Mouse (Mus musculus): ENCODE data around the gene Slc52a3. TPM values are rescaled to one million over a fixed set of nuclear protein-coding genes. Genes with fewer than 3 reads are reported as not detected.

Gene Slc52a3
- 0.05 and 0.09 TPM in 2 replicates for polyA plus RNA-seq (2012)

DNA sequence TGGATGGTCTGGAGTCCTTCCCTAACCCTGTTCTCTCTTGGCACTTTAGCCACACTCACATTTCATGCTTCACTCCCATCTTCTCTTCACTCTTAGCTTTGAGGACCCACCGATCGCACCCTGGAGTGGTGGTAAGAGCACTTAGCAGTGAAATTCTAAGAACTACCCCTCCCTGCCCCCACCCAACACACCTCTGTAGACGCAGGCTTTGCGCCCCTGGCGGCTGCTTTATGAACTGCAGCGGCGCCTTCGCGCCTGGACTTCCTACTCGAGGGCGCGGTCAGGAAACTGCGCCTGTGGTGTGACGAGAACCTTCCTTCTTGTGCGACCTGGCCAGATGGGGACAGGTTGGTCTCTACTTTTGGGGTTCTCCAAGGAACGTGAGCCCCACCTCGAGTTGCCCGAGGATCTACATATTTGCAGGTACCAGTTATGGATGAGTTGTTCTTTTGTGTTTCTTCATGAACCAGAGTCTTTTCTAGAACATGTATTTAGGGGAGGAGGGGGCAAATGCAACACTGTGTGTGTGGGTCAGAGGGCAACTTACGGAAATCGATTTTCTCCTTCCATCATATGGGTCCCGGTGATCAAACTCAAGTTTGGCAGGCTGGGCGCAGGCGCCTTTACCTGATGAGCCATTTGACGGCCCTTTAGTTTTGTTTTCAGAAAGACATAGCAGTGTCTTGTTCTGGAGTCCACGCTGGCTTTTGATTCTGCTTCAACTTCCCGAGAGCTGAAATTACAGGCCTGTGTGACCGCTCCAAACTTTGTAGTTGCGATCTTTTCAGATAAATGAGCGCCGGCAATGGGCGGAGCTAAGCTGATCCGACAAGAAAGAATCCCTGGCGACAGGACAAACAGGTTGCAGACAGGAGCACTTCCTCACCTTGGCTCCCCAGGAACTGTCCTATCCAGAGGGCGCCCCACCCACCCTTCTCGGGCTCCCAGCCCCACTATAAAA lies at the start of gene Slc52a3:
Slc52a3 (plus strand) TSS at position 283 of the 961 bp plus-strand sequence.
- H3K36me3 ChIP-seq (ENCODE audit: control insufficient read depth), result no peaks in the 10 kb centered on the region
- H3K27me3 ChIP-seq (ENCODE audit: control insufficient read depth), result peaks cover 40% of the 10 kb centered on the region
- TF ChIP-seq GATA1 (IDR thresholded peaks at IDR 0.05; ENCODE audit: low read length) (no peak), TAL1 (IDR thresholded peaks at IDR 0.05; ENCODE audit: low read length) (no peak)
- no peaks in the 10 kb centered on the region for H3K9me3 ChIP-seq (ENCODE audit: control insufficient read depth, low read length)
- peak within 1 kb of the TSS; percentile 48 for H3K4me3 ChIP-seq (replicated peaks)
- H3K4me1 ChIP-seq (ENCODE audit: control insufficient read depth), result peaks cover 50% of the 10 kb centered on the region

DNA sequence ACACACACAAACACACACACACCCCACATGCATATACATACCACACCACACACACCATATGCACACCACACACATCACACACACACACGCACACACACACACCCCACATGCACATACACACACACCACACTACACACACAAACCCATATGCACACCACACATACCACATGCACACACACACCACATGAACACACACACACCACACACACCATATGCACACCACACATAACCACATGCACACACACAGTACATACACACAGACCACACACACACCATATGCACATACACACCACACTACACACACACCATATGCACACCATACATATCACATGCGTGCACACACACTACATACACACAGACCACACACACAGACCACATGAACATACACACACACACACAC lies 48.7 kb upstream of the Slc52a3 start:
- Histone ChIP-seq H3K36me3 (ENCODE audit: control insufficient read depth) (no peaks in the 10 kb centered on the region), H3K4me1 (ENCODE audit: control insufficient read depth) (no peaks in the 10 kb centered on the region), H3K9me3 (ENCODE audit: control insufficient read depth, low read length) (no peaks in the 10 kb centered on the region), H3K4me3 (replicated peaks) (no peak overlapping the region), H3K27me3 (ENCODE audit: control insufficient read depth) (no peaks in the 10 kb centered on the region)
- TF ChIP-seq TAL1 (IDR thresholded peaks at IDR 0.05; ENCODE audit: low read length) (no peak), GATA1 (IDR thresholded peaks at IDR 0.05; ENCODE audit: low read length) (no peak)

DNA sequence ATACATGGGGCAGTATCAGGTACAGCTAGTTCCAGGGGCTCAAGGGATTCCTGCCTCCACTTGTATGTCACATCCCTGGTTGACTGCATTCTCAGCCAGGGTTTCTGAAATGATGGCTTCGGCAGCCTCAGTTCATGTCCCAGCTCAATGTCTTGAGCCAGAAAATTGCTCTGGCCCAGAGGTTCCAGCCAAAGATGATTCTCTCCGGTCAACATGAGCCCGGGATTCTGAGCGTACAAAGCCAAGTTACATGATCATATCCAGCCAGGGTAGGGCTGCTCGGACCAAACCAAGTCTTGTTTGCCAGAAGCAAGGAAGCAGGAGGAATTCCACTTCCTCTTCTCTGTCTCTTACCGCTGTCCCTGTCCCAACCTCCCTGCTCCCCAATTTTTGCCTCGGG lies 48.0 kb upstream of the Slc52a3 start:
- H3K4me3 ChIP-seq (replicated peaks), result no peak overlapping the region
- H3K27me3 ChIP-seq (ENCODE audit: control insufficient read depth), result no peaks in the 10 kb centered on the region
- H3K9me3 ChIP-seq (ENCODE audit: control insufficient read depth, low read length), result no peaks in the 10 kb centered on the region
- no peak for TF ChIP-seq GATA1 (IDR thresholded peaks at IDR 0.05; ENCODE audit: low read length)
- TF ChIP-seq TAL1 (IDR thresholded peaks at IDR 0.05; ENCODE audit: low read length), result no peak
- no peaks in the 10 kb centered on the region for H3K4me1 ChIP-seq (ENCODE audit: control insufficient read depth)
- no peaks in the 10 kb centered on the region for H3K36me3 ChIP-seq (ENCODE audit: control insufficient read depth)

DNA sequence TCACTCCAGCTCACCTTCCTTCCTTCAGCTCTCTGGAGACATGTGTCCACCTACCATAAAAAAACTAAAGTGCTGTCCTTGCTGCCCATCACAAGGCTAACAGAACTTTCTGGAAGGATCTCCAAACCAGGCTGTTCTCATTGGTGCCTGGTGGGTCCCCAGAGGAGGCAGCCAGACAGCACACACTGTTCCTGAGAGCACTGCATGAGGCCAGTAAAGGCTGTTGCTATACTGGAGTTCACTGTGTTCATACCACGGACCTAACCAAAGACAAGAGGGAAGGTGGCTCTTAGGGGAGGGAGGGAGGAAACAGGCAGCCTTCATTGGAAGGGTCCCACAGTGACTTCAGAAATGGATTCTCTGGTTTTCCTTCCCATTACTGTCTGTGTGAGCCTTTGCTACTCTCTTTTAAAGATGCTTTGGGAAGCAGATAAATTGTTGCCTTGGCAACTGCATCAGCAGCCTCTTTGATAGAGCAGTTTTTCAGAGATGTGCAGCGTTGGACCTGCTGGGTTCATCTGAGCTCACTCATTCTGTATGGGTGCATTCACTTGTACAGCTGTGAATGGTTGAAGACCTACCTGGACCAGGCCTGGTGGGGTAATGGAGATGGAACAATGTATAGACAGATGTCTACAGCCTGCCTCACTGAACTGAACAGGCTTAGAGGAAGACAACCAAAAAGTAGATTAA lies 47.1 kb upstream of the Slc52a3 start:
- no peak overlapping the region for H3K4me3 ChIP-seq (replicated peaks)
- no peaks in the 10 kb centered on the region for H3K27me3 ChIP-seq (ENCODE audit: control insufficient read depth)
- H3K9me3 ChIP-seq (ENCODE audit: control insufficient read depth, low read length), result no peaks in the 10 kb centered on the region
- TF ChIP-seq TAL1 (IDR thresholded peaks at IDR 0.05; ENCODE audit: low read length), result no peak
- no peak for TF ChIP-seq GATA1 (IDR thresholded peaks at IDR 0.05; ENCODE audit: low read length)
- no peaks in the 10 kb centered on the region for H3K36me3 ChIP-seq (ENCODE audit: control insufficient read depth)
- no peaks in the 10 kb centered on the region for H3K4me1 ChIP-seq (ENCODE audit: control insufficient read depth)

DNA sequence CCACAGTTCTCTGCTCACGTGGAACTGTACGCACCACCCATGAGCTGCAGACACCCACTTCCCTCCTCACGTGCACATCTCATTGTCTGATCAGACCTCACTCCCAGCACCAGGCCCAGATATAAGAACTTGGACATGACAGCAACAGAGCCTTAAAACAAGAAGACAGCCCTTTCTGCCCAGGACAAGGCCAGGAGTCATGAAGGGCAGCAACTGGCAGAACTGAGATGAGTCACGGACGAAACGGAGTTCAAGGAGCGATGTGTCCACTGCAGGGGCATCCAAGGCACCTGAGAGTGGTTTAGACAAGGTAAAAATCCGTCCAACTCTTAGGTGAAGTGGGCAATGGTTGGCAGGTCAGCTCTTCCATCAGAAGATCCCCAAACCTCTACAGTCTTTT lies 42.6 kb upstream of the Slc52a3 start:
- H3K27me3 ChIP-seq (ENCODE audit: control insufficient read depth), result no peaks in the 10 kb centered on the region
- TF ChIP-seq TAL1 (IDR thresholded peaks at IDR 0.05; ENCODE audit: low read length) (no peak), GATA1 (IDR thresholded peaks at IDR 0.05; ENCODE audit: low read length) (no peak)
- H3K36me3 ChIP-seq (ENCODE audit: control insufficient read depth), result no peaks in the 10 kb centered on the region
- H3K9me3 ChIP-seq (ENCODE audit: control insufficient read depth, low read length), result no peaks in the 10 kb centered on the region
- no peaks in the 10 kb centered on the region for H3K4me1 ChIP-seq (ENCODE audit: control insufficient read depth)
- no peak overlapping the region for H3K4me3 ChIP-seq (replicated peaks)

DNA sequence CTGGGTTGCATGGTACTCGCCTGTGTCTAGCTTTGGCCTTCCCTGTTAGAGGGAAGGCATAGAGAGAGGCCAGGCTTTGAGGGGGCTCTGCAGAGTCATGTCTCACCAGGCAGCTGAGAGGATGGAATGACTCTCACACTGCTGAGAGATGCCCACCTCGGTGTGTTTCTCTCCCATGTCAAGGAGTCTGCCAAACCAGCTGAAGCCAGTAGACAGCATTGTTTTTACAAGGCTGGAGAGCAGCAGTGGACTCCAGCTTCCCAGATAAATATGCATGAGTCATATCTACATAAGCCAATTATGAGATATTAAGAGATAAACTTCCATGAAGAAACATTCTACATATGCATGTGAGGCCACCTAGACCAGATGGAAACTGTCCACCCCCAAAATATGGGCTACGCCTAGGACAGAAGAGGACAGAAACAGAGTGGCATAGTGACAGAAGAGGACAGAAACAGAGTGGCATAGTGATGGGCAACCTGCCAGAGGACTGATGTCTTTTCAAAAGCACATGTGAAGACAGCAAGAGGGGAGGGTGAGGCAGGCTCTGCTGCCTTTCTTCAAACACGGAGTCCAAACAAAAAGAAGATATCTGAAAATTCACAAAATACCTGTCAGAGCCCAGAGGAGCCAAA lies 39.7 kb upstream of the Slc52a3 start:
- no peak for TF ChIP-seq TAL1 (IDR thresholded peaks at IDR 0.05; ENCODE audit: low read length)
- Histone ChIP-seq H3K27me3 (ENCODE audit: control insufficient read depth) (no peaks in the 10 kb centered on the region), H3K4me1 (ENCODE audit: control insufficient read depth) (no peaks in the 10 kb centered on the region), H3K36me3 (ENCODE audit: control insufficient read depth) (no peaks in the 10 kb centered on the region), H3K4me3 (replicated peaks) (no peak overlapping the region), H3K9me3 (ENCODE audit: control insufficient read depth, low read length) (no peaks in the 10 kb centered on the region)

DNA sequence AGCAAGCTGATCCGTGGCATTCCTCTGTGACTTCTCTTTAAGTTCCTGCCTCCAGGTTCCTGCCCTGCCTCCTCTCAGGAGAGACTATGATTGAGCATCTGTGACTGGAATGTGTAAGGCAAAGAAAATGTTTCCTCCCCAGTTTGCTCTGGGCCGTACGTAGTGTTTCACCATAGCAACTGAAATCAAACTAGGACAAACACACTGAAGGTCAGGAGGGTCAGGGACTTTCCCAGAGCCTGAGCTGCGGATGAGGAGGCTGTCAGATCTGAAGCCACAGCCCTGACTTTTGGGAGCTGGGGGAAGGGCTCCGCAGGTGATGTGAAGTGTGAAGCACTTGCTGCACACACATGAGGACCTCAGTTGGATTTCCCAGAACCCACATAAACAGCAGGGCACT lies 37.0 kb upstream of the Slc52a3 start:
- no peak for TF ChIP-seq GATA1 (IDR thresholded peaks at IDR 0.05; ENCODE audit: low read length)
- no peak for TF ChIP-seq TAL1 (IDR thresholded peaks at IDR 0.05; ENCODE audit: low read length)
- H3K36me3 ChIP-seq (ENCODE audit: control insufficient read depth), result no peaks in the 10 kb centered on the region

DNA sequence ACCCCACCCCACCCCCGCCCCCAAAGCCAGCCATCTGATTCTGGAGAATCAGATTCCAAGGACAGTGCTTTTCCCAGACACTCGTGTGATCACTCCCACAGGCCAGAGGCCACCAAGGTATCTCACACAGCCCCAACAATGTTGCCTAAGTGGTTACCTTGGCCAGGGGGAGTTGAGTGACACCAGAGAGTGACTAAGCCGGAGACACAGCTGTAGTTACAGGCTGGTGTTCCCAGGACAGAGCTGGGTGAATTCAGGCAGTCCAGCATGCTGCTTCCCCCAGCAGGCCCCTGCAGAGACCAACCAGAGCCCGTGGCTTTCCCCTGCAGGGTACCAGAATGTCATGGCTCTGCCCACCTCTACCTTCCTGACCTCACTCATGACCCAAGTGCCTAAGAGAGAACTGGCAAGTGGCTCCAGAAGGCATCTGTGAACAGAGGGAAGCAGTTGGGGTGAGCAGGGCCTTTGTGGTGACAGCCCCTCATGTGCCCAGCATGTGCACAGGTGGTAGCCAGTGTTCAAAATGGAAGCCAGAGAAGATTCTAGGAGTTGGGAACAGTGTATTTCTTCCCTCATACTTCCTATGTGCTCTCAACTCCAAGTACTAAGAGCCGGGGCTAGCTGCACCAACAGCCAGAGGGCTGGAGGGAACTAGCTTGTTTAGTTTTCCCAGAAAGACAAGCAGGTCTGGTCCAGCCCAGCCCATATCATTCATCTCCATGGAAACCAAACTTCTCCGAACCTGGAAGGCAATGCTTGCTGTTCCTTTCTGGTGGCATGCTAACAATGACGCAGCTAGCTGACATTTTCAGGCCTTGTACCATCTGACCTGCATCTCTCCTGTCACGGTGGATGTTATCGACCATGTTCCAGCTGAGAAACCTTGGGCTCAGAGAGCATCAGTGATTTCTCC lies 34.8 kb upstream of the Slc52a3 start:
- H3K36me3 ChIP-seq (ENCODE audit: control insufficient read depth), result no peaks in the 10 kb centered on the region
- no peak for TF ChIP-seq TAL1 (IDR thresholded peaks at IDR 0.05; ENCODE audit: low read length)
- TF ChIP-seq GATA1 (IDR thresholded peaks at IDR 0.05; ENCODE audit: low read length), result no peak
- H3K4me1 ChIP-seq (ENCODE audit: control insufficient read depth), result no peaks in the 10 kb centered on the region
- H3K4me3 ChIP-seq (replicated peaks), result no peak overlapping the region
- no peaks in the 10 kb centered on the region for H3K27me3 ChIP-seq (ENCODE audit: control insufficient read depth)
- no peaks in the 10 kb centered on the region for H3K9me3 ChIP-seq (ENCODE audit: control insufficient read depth, low read length)

More for the DNA sequence above, 37.0 kb upstream of the Slc52a3 start:
- Histone ChIP-seq H3K4me1 (ENCODE audit: control insufficient read depth) (no peaks in the 10 kb centered on the region), H3K27me3 (ENCODE audit: control insufficient read depth) (no peaks in the 10 kb centered on the region), H3K4me3 (replicated peaks) (no peak overlapping the region), H3K9me3 (ENCODE audit: control insufficient read depth, low read length) (no peaks in the 10 kb centered on the region)

Data from erythroblast, embryonic 14.5 days (primary cell).